Mouse (Mus musculus): ENCODE measurements around the gene Gpatch4.
A peak's percentile ranks its signal among the peaks of the same experiment; 100 is the strongest.

Gpatch4 gene

DNA sequence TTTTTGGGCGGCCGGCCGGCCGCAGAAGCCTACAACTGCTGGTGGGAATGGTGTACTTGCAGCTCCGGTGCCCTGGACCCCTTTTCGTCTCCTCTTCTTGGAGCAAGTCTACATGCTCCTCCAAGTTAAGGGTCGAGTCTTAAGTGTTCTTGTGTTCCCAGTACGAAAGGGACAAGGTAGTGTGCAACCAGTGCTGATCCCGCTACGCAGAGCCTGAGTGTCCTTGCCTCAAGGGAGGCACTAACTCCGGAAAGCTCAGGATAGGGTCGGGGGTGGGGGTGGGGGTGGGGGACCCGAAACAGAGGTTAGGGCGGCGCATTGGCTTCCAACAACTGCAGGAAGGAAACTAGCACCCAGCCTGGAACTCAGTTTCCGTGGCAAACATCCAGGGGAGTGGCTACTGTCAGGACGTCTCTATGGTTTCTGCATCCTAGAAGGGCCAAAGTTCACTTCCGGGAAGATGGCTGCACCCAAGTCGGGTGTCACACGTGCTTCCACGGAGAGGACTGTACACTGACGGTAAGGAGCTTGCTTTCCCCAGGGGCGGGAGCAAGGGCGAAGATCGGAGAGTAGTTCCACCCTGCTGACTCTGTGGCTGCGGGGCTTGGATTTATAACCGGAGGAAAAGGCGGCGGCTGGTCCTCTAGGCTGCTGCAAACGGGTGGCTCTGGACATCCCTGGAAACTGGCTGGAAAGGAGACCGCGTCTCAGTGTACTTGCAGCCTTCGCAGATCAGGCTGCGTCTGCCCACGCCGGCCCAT is at the start of gene Gpatch4:
Gpatch4 (plus strand) TSS at position 448 of the 761 bp plus-strand sequence.
- DNase-seq = peak; percentile 94

DNA sequence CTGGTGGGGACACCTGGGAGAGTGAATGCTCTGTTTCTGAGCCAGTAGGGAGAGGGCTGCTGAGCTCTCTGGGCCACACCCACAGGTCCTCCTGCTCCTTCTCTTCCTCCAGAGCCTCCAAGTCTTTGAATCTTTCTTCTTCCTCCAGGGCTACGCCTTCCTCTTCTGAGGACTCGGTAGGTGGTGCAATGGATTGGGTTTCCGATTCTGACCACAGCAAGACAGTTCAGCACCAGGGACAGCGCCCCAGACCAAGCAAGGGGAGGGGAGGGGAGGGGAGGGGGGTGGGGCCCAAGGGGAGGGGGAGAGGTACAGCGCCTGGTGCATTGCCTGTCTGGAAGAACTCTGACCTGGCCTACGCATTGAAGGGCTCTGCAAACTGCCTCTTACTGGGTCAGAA is 49.5 kb upstream of the Gpatch4 start:
- peak; percentile 42 for DNase-seq

- no peak for DNase-seq
These were observed 47.6 kb upstream of the Gpatch4 start for GRCm38 (mm10) chr3:87995331-87995730.

GRCm38 (mm10) chr3:87996401-87996800 is 46.5 kb upstream of the Gpatch4 start:
- no peak for DNase-seq

DNA sequence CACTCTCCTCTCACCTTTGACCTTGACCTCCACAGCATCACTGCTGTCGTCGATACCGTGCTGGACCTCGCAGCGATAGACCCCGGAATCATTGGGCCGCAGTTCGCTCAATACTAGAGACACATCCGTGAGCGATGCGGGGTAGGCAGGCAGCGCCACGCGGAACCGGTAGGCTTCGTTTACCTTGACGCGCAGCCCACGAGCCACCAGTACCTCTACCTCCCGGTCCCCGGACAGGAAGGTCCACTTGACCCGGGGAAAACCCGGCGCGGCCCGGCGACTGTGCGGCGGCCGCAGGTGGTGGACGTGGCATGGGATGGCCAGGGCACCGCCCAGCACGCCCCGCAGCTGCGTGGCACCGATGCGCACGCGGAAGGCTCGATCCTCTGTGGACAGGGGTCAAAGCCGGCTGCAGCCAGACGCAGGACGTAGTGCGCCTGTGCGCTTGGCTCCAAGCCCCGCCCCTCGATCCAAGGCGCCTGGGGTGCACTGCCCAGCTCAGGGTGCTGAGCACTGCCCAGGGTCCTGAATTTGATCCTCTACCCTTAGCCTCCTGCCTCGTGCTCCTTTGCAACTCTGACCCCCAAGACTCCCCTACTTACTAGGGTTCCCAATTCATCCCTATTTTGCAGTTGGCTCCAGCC is 45.8 kb upstream of the Gpatch4 start:
- peak; percentile 50 for DNase-seq

GRCm38 (mm10) chr3:87998747-87999146 is 44.2 kb upstream of the Gpatch4 start:
- no peak for DNase-seq

GRCm38 (mm10) chr3:87999243-87999895 is 43.5 kb upstream of the Gpatch4 start:
- no peak for DNase-seq

DNA sequence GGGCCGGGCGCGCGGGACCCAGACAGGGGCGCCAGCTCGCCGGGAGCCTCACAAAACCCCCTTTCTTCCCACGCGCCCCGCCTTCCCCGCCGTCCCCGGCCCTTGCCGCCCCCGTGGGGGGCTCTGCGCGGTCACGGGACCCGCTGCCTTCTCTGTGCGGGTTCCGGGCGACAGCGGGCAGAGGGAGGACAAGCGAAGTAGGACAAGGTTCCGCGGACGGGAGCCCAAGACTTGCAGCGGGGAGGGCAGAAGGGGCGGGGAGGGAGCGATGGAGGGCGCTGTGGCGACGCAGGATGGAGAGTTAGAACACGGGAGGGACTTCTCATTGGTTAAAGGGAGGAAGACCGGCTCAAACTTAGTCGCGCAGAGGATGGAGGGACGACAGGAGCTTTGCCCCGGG is 42.7 kb upstream of the Gpatch4 start, which contains the start of gene Bcan:
Bcan (minus strand) TSS at position 50 of the 400 bp plus-strand sequence.
- no peak for DNase-seq

DNA sequence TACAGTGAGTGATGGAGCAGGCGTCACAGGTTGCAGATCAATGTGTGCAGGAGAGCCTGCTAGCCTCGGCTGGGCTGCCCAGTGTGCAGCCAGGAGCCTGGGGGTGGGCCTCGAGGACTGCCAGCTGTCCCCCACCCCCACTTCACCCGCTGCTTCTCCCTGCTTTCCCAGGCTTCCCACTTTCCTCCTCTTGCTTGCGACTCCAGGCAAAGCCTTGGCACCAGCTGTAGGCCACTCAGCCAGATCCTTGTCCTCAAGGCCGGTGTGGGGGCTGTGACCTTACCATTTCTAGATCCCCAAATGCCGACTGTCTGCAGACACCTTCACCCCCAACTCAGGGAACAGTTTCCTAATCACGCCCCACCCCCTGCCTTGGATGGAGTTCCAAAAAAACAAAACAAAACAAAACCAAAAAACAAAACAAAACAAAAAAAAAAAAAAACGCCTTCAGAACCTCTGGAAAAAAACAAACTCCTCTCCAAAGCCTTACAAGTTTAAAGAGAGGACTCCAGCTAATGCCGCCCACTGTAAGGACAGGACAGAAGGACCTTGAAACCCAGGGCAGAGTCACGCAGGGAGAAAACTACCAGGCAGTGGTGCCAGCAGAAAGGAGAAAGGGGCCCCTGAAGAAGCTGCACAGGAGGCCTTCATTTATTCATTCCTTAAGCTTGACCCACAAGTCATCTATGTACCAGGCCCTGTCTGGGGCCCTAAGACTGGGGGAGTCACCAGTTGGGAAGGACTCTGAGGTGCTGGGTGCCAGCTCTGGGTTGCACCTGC is 41.9 kb upstream of the Gpatch4 start:
- no peak for DNase-seq

DNA sequence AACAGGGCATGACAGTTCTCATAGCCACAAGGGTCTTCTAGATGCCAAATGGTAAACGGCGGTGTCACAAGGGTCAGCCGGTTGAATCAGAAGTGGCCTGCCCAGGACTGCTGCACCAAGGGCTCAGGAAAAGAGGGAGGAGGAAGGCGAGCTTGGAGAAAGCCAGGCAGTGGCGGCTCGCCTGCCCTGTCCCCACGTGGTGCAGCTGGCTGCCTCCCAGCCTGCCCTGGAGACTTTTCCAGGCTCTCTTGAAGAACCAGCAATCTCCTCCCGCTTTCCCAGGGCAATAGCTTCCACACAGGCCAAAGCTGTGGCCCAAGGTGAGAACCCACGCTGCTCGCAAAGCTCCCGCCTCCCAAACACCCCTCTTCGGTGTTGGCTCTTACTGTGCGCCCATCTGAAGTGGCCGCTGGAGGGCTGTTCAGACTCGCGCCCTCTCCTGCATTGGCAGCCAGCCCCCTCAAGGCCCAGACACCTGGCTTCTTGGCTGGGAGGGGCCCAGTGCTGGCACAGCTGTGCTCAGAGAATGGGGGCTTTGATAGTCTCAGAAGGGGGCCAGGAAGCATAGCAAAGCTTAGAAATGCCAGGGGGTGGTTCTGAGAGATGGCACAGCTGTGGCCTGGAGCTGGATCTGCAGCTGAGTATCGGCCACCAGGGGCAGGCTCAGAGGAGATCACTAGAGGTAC is 40.5 kb upstream of the Gpatch4 start:
- no peak for DNase-seq

DNA sequence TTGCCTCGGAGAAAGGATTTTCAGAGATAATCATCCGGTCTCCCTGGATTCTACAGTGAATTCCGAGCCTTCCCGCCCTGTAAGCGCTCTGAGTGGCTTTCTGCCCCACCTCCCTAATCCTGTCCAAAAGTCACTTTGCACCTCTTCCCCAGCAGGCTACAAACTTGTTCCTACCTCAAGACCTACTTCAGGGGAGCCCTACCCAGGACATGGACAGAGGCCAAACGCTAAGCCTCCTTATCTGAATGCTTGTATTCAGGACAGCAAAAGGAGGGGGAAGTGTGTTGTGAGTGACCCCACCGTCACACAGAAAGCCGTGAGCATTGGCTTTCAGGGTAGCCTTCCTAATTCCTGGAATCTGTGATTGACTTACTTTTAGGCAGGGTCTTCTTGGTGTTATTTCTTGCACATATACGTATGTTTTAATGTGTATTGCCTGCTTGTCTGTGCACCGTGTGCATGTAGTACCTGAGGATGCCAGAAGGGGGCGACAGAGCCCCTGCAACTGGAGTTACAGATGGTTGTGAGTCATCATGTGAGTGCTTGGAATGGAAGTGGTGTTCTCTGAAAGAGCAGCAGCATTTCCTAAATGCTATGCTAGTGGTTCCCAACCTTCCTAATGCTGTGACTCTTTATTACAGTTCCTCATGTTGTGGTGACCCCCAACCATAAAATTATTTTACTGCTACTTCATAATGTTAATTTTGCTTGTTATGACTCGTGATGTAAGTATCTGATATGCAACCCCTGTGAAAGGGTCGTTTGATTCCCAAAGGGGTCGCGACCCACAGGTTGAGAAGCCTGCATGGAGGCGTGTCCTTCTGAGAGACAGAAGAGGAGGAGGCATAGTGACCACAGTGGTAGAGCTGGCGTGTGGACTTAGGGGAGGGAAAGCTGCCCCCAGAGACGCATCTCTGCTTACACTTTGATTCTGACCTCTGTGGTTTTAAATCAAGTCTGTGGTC is 36.8 kb upstream of the Gpatch4 start:
- DNase-seq = no peak

DNA sequence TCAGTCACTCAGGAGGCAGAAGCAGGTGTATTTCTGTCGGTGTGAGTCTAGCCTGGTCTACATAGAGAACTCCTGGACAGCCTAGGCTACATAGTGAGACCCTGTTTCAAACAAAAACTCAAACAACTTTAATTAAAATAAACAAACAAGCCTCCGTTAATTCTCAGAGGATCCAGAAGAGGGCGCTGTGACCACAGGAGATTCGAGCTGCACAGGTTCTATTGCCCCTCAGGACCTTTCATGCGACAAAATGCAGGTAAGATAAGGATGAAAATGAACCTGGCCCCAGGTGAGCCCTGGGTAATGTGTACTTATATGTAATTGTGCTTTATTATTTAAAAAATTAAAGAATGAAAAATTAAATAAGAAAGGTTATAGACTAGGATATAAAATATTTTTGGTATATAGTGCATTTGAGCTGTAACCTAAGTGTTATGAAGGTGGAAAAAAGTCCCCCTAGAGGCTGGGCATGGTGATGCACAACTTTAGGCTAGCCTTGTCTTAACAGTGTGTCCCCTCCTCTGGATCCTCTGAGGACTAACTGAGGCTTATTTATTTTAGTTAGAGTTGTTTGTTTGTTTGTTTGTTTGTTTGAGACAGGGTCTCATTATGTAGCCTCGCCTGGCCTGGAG is 32.2 kb upstream of the Gpatch4 start:
- DNase-seq = peak; percentile 31

DNA sequence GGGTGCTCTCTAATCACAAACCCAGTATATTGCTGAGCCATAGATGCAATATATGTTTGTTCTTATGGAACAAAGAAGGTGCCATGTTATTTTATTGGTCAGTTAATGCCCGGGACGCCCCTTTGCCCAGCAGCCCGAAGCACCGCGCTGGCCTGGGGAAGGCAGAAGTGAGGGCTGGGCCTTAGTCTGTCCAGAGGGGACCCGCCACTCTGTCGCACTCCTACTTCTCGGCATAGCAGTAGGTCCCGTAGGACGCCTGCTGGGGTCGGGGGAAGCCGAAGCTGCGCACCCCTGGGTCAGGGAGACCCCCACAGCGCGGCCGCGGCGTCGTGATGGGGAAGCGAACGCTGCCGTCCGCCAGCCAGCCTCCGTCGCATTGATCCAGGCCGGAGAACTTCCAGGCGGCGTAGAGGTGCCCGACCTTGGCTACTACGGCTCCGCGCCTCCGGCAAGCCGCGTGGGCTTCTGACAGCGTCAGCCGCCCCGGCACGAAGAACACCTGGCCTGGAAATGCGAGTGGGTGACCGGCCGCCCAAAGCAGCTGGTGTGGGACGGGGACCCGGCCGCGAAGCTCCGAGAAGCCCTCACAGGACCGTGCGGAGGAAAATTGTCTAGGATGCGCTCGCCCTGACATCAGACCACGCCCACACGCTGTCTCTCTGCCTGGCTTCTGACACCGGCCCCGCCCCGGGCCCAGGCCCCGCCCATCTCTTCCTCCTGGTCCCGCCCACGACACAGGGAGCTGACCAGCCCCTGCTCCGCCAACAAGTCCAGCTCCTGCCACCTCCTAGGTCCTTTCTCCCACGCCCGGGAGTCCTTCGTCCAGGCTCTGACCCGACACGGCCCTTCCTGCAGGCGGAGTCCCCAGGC is 20.4 kb upstream of the Gpatch4 start:
- peak; percentile 96 for DNase-seq

DNA sequence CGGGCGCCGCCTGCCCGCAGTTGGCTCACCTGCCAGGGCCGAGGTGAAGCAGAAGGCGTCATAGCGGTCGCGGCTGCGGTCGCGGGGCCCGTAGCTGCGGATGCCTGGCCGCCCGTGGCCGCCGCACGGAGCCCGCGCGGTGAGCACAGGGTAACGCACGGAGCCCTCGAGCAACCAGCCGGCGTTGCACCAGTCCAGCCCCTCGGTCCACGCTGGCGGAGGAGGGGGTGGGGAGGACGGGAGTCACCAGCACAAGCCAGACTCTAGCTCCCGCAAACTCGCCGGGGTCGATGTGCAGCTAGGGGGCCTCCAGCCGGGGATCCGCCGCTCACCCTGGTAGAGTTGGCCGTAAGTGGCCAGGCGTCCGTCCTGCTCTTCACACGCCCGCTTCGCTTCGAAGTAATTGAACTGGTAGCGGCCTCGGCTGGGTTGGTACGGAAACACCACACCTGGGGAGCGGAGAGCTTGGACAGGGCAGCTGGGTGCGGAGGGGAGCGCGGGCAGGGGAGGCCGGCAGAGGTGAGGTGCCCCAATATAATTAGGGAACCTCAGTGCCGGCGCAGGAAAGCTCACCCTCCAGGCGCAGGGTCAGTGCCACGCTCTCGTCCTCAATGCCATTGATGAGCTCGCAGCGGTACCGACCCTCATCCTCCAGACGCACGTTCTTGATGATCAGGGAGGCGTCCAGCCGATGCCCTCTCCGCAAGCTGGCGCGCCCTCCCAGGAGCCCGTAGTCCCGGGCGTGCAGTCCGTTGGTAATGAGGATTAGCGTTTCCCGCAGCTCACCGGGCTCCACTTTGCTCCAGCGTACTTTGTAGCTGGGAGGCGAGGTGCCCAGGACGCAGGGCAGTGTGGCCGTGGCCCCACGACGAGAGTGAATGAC is 19.5 kb upstream of the Gpatch4 start:
- no peak for DNase-seq

- DNase-seq = no peak
These were observed 16.1 kb upstream of the Gpatch4 start for GRCm38 (mm10) chr3:88026823-88027222.

GRCm38 (mm10) chr3:88027434-88028186 is 15.3 kb upstream of the Gpatch4 start, which contains the start of gene Hapln2:
Gene Hapln2, minus strand, starts transcription at chr3:88027583.
- DNase-seq = no peak

- peak; percentile 72 for DNase-seq
These were observed 12.1 kb upstream of the Gpatch4 start for GRCm38 (mm10) chr3:88030608-88031395.

All from kidney, postnatal 14 days (tissue).